Mouse (Mus musculus) hindbrain, postnatal 0 days (tissue): ENCODE results near the gene Rasal1. TPM values are rescaled to one million over a fixed set of nuclear protein-coding genes. Genes with fewer than 3 reads are reported as not detected.
A peak's percentile ranks its signal among the peaks of the same experiment; 100 is the strongest.

Experiments used
- ATAC-seq: fragments of 200-750 bp; cut with Nextera tagmentation; 2 replicates; pipeline ENCODE4 v1.8.0; 2017; ENCODE audit warnings: mild to moderate bottlenecking, moderate TSS enrichment, moderate library complexity
- DNase-seq: peaks from one replicate; pipeline ENCODE4 v3.0.0-alpha.2; 2015; ENCODE audit warnings: low spot score
- H3K27ac ChIP-seq: fragments of 300-500 bp; sonication (generic); 2 replicates; pipeline ENCODE4 v1.5.1; 2014; ENCODE audit warnings: mild to moderate bottlenecking
- H3K27me3 ChIP-seq: fragments of 300-500 bp; sonication (generic); 2 replicates; pipeline ENCODE4 v1.6.1; 2014; ENCODE audit warnings: low read length, mixed read lengths; ENCODE audit not compliant: insufficient read depth
- H3K36me3 ChIP-seq: fragments of 300-500 bp; sonication (generic); 2 replicates; pipeline ENCODE4 v1.6.1; 2014; ENCODE audit warnings: low read length, mixed read lengths; ENCODE audit not compliant: insufficient read depth
- H3K4me1 ChIP-seq: fragments of 300-500 bp; sonication (generic); 2 replicates; pipeline ENCODE4 v1.6.1; 2014; ENCODE audit warnings: antibody characterized with exemption, low read length, mixed read lengths; ENCODE audit not compliant: insufficient read depth
- H3K4me2 ChIP-seq: fragments of 300-500 bp; sonication (generic); 2 replicates; pipeline ENCODE4 v1.6.1; 2014; ENCODE audit warnings: low read depth, mild to moderate bottlenecking, low read length, moderate library complexity, mixed read lengths
- H3K4me3 ChIP-seq: fragments of 300-500 bp; sonication (generic); 2 replicates; pipeline ENCODE4 v1.5.1; 2014; ENCODE audit warnings: low read length
- H3K9ac ChIP-seq: fragments of 300-500 bp; sonication (generic); replicated peaks from 2 replicates; pipeline ENCODE4 v1.6.1; 2014; ENCODE audit warnings: mild to moderate bottlenecking, low read length, moderate library complexity, mixed read lengths
- H3K9me3 ChIP-seq: fragments of 300-500 bp; sonication (generic); 2 replicates; pipeline ENCODE4 v1.6.1; 2016; ENCODE audit warnings: low read length, mixed read lengths
- CTCF ChIP-seq: IDR thresholded peaks from 2 replicates; pipeline ENCODE4 v1.5.1; 2016; ENCODE audit warnings: antibody characterized with exemption, control low read depth, low read depth
- WGBS: fragments of 180-500 bp; shearing (Covaris S2); extraction: QIAGEN DNeasy Blood & Tissue Kit; methylation state at CpG from one replicate; pipeline ENCODE4 v1.1.7; 2014; 5-methylcytosine and 5-hydroxymethylcytosine counted together
- polyA plus RNA-seq: library from polyadenylated mRNA; unstranded; fragments of >200 nt; fragmentation: Nextera tagmentation; extraction: Ambion mirVana; gene quantifications from 2 replicates; pipeline ENCODE4 v1.2.1, GENCODE M21; 2015
- total RNA-seq: library from RNA; depleted of rRNA; stranded (reverse); fragments of >200 nt; gene quantifications from 2 replicates; pipeline ENCODE4 v1.2.3, GENCODE M21; 2014

Rasal1 gene
- total and polyA plus RNA-seq, 2 experiments from 2014 or later, result 4.7 to 8.2 TPM

DNA sequence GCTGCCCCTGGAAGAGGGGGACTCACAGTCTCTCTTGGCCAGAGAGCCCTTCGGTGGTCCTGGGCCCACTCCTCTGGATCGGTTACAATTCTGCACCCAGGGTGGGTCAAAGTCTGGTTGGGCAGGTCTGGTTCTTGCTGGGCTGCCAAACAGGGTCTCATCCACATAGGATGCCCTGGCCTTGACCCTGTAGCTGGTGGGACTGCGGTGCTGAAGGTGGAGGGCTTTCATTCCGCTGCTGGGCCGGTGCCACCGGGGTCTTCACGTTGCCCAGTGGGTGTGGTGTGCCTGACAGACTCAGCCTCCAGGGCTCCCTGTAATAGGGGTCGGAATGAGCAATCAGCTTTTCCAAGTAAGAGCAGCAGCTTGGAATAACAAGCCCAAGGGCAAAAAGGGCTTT, 37.2 kb upstream of the Rasal1 start:
- DNase-seq, result no peak
- Histone ChIP-seq H3K27me3 (no peaks in the 10 kb centered on the region), H3K27ac (peak overlapping the region; percentile 86; the same call in 1 of the 2 replicates), H3K4me3 (peak overlapping the region; percentile 76), H3K9ac (peak overlapping the region; percentile 60), H3K4me1 (peaks cover 14% of the 10 kb centered on the region), H3K4me2 (peak overlapping the region; percentile 78), H3K9me3 (no peaks in the 10 kb centered on the region), H3K36me3 (no peaks in the 10 kb centered on the region; the same call in 1 of the 2 replicates)
- 37% methylated on average over 8 of the region's 8 CpGs for WGBS
- TF ChIP-seq CTCF, result no peak
- no peak for ATAC-seq

DNA sequence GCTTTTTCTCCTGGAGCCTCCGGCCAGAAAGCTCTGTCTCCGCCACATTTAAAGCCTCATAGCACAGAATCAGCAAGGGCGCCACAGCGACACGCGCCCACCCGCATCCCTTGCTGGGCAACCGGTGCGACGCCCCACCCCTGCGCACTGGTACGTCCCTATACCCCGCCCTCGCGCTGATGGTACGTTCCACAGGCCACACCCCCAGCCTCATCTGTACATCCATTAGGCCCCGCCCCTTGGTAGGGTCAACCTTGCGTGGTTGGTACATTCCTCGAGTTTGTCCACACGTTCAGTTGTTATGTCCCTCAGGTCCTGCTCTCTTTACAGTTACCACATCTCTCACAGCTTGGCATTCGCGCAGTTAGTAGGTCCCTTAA, 36.2 kb upstream of the Rasal1 start, which contains the start of the genes Rita1 and Ddx54:
Gene Rita1, minus strand, starts transcription at position 148 of the 380 bp plus-strand sequence.
Gene Ddx54, plus strand, starts transcription at position 298 of the 380 bp plus-strand sequence.
- WGBS, result under 1% methylated on average over 22 of the region's 22 CpGs
- ATAC-seq (peak; percentile 90), DNase-seq (peak; percentile 98)
- Histone ChIP-seq H3K27me3 (no peaks in the 10 kb centered on the region), H3K9me3 (no peaks in the 10 kb centered on the region), H3K4me3 (peak within 1 kb of the TSS; percentile 76), H3K9ac (peak within 1 kb of the TSS; percentile 60), H3K4me1 (peaks cover 14% of the 10 kb centered on the region), H3K27ac (peak within 1 kb of the TSS; percentile 86), H3K4me2 (peak within 1 kb of the TSS; percentile 86), H3K36me3 (no peaks in the 10 kb centered on the region; the same call in 1 of the 2 replicates)
- no peak for TF ChIP-seq CTCF

DNA sequence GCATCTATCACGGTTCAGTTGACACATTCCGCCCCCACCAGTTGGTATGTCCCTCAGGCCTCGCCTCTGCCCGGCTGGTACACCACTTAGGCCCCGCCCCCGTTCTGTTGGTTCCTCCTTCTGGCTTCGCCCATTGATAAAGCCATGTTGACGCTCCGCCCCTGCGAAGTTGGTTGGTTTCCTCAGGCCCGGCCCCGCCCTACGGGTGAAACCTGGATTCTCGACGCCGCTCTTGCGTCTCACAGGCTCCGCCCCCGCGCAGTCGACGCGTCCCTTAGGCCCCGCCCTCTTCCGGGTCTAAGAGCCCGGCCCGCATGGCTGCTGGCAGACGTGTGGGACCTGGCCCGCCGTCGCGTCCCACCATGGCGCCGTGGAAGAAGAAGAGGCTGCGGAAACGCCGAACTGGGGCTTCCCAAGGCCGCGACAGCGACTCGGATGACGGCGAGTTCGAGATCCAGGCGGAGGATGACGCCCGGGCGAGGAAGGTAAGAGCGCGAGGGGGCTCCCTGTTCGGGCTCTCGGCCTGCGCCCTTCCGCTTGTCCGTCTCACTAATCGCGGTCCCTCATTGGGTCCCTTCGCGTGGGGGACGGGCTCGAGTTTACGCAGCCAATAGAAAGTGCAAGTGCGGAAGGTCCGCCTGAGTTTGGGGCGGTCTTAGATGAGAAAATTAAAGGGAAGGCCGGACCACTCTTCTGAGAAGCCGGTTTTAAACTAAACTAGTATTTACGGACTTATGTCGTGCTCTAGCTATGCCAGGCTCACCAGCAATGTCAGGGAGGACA, 35.6 kb upstream of the Rasal1 start:
- peak overlapping the region; percentile 86 for H3K4me2 ChIP-seq
- peak overlapping the region; percentile 76 for H3K4me3 ChIP-seq
- H3K9me3 ChIP-seq, result no peaks in the 10 kb centered on the region
- H3K27ac ChIP-seq, result peak overlapping the region; percentile 86
- no peaks in the 10 kb centered on the region; the same call in none of the 2 replicates for H3K36me3 ChIP-seq
- ATAC-seq (peak; percentile 96), DNase-seq (peak; percentile 100)
- under 1% methylated on average over 69 of the region's 69 CpGs for WGBS
- H3K4me1 ChIP-seq, result peaks cover 14% of the 10 kb centered on the region
- H3K27me3 ChIP-seq, result no peaks in the 10 kb centered on the region
- H3K9ac ChIP-seq, result peak overlapping the region; percentile 60
- no peak for TF ChIP-seq CTCF

DNA sequence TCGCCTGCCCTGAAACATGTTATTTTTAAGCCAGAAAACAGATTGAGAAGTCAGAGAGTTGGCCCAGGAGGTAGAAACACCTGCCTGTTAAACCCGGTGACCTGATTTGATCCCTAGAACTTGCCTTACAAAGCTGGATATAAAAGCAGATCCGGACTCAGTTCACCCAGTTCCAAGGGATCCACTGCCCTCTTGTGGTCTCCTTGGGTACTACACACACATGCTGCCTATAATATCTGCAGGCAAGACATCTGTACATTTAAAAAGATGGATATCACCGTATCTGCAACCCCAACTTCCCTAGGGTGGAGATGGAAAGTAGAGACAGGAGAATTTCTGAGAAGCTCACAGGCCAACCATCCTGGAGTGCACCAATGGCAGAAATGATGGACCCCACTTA, 32.7 kb upstream of the Rasal1 start:
- Histone ChIP-seq H3K4me3 (no peak overlapping the region), H3K4me2 (no peak overlapping the region), H3K9ac (no peak overlapping the region), H3K9me3 (no peaks in the 10 kb centered on the region), H3K27me3 (no peaks in the 10 kb centered on the region), H3K27ac (no peak overlapping the region), H3K36me3 (peaks cover 23% of the 10 kb centered on the region), H3K4me1 (peaks cover 13% of the 10 kb centered on the region)
- peak; percentile 59 for DNase-seq
- WGBS, result 97% methylated on average over 4 of the region's 4 CpGs
- no peak for ATAC-seq
- TF ChIP-seq CTCF, result peak; percentile 74

DNA sequence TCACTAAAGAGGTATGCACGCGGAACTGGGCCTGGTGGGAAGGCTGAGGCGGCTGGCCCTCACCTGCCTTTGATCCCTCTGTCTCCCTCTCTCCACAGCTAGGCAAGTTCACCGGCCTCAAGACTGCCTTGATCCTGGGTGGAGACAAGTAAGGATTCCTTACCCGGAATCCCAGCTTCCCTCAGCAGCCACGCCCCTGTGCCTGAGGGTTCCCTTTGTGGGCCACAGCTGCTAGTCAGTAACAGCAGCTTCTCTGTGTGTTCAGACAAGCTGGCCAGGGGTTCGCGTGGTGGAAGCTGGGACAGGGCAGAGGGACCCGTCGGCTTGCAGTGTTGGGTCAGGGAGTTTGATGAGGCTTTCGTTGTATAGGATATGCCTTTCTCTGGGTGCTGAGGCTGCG, 29.8 kb upstream of the Rasal1 start:
- no peak overlapping the region for H3K4me3 ChIP-seq
- H3K9me3 ChIP-seq, result no peaks in the 10 kb centered on the region
- peaks cover 4% of the 10 kb centered on the region; the same call in 1 of the 2 replicates for H3K4me1 ChIP-seq
- WGBS, result 90% methylated on average over 12 of the region's 12 CpGs
- TF ChIP-seq CTCF, result no peak
- no peak overlapping the region for H3K27ac ChIP-seq
- no peaks in the 10 kb centered on the region for H3K27me3 ChIP-seq
- H3K4me2 ChIP-seq, result no peak overlapping the region
- peaks cover 34% of the 10 kb centered on the region for H3K36me3 ChIP-seq
- DNase-seq (no peak), ATAC-seq (no peak)
- H3K9ac ChIP-seq, result no peak overlapping the region

DNA sequence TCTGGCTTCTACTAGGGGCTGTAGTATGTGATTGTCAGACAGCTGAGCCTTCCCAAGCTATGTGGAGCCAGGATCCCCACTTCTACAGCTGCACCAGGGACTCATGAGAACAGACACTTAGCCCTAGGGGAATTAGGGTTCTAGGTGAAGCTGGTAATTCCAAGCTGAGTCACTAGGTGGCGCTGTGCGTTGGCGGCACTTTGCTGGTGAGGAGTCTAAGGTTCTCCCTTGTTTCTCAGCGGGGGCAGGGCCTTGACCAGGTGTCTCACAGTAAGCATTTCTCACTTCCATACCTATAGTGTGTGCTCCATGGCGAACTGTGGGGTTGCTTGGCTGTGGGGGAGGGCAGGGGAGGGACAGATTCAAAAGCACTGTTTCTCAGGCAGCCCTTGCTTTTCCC, 29.4 kb upstream of the Rasal1 start:
- peak; percentile 66 for DNase-seq
- no peak for ATAC-seq
- Histone ChIP-seq H3K36me3 (peaks cover 38% of the 10 kb centered on the region), H3K9ac (no peak overlapping the region), H3K4me2 (no peak overlapping the region), H3K27me3 (no peaks in the 10 kb centered on the region), H3K9me3 (no peaks in the 10 kb centered on the region), H3K4me3 (no peak overlapping the region), H3K27ac (no peak overlapping the region), H3K4me1 (no peaks in the 10 kb centered on the region)
- TF ChIP-seq CTCF, result peak; percentile 85
- WGBS, result 18% methylated on average over 5 of the region's 5 CpGs
